Mouse (Mus musculus) macrophage (primary cell): Measurements from ENCODE around the gene Gm5447. TPM values are rescaled to one million over a fixed set of nuclear protein-coding genes. Genes with fewer than 3 reads are reported as not detected.
A peak's percentile ranks its signal among the peaks of the same experiment; 100 is the strongest.

Experiments
- H3K27ac ChIP-seq: fragments of 350-480 bp; formaldehyde crosslinking; 2 replicates; pipeline ENCODE4 v1.9.0; 2021
- H3K36me3 ChIP-seq: fragments of 350-480 bp; formaldehyde crosslinking; 2 replicates; pipeline ENCODE4 v1.9.0; 2021; ENCODE audit errors: inconsistent target
- H3K4me3 ChIP-seq: fragments of 350-480 bp; formaldehyde crosslinking; 2 replicates; pipeline ENCODE4 v1.9.0; 2021; ENCODE audit errors: inconsistent target
- H3K79me2 ChIP-seq: fragments of 350-480 bp; formaldehyde crosslinking; 2 replicates; pipeline ENCODE4 v1.9.0; 2021; ENCODE audit errors: inconsistent target
- WGBS: methylation state at CpG from one replicate; pipeline ENCODE4 v1.1.7; 2026; ENCODE audit warnings: inconsistent platforms; ENCODE audit not compliant: missing documents; 5-methylcytosine and 5-hydroxymethylcytosine counted together
- polyA plus RNA-seq: library from polyadenylated mRNA; stranded (reverse); fragments of 250-400 nt; gene quantifications from 3 replicates; pipeline ENCODE4 v1.2.4, GENCODE M21; 2018; ENCODE audit warnings: inconsistent platforms
- total RNA-seq, 78 experiments: library from RNA; depleted of rRNA; stranded (reverse); fragments of 250-400 nt; gene quantifications; 1 replicate in 9 of 78; 2 replicates in 24 of 78; 3 replicates in 43 of 78; 4 replicates in 2 of 78; pipeline ENCODE4 v1.2.4; 2018; ENCODE audit warnings: inconsistent platforms in 56 of 78

The Gm5447 gene
- total RNA-seq (2018; cell fraction: chromatin; rRNA removed), result under 1 TPM in 2 of 26 experiments, not detected in 24; 0.32 to 0.42 TPM
- not detected for total RNA-seq (2018; cell fraction: cytosol; rRNA removed)
- total RNA-seq (2018; cell fraction: nucleus; rRNA removed), result under 1 TPM in 2 of 26 experiments, not detected in 24; 0.28 to 0.59 TPM
- not detected in 3 replicates for polyA plus RNA-seq

- under 1% methylated on average over 54 of the region's 54 CpGs for whole genome bisulfite sequencing
- peak within 1 kb of the TSS; percentile 22; the same call in 1 of the 2 replicates for H3K27ac ChIP-seq
- H3K36me3 ChIP-seq, result no peaks in the 10 kb centered on the region
- H3K4me3 ChIP-seq, result peak within 1 kb of the TSS; percentile 52
- H3K79me2 ChIP-seq, result peaks cover 49% of the 10 kb centered on the region
These were observed at the start of gene Gm5447, which contains the start of gene Exoc2 for GRCm38 (mm10) chr13:30973501-30974246. Gene Gm5447, plus strand, starts transcription at chr13:30974204. Gene Exoc2, minus strand, starts transcription at chr13:30974093.

- WGBS, result 93% methylated on average over 5 of the region's 6 CpGs
- Histone ChIP-seq H3K4me3 (no peak overlapping the region), H3K79me2 (no peaks in the 10 kb centered on the region), H3K36me3 (peaks cover 17% of the 10 kb centered on the region; the same call in 1 of the 2 replicates), H3K27ac (no peak overlapping the region)
These were observed 49.7 kb upstream of the Gm5447 start for GRCm38 (mm10) chr13:30924269-30924668.

- WGBS, result 96% methylated on average over 2 of the region's 2 CpGs
These were observed 44.9 kb upstream of the Gm5447 start for GRCm38 (mm10) chr13:30929119-30929518.

GRCm38 (mm10) chr13:30931613-30932012 lies 42.4 kb upstream of the Gm5447 start:
- 81% methylated on average over 4 of the region's 4 CpGs for WGBS
- no peak overlapping the region for H3K4me3 ChIP-seq
- no peaks in the 10 kb centered on the region; the same call in 1 of the 2 replicates for H3K79me2 ChIP-seq
- no peak overlapping the region for H3K27ac ChIP-seq
- H3K36me3 ChIP-seq, result peaks cover 14% of the 10 kb centered on the region; the same call in 1 of the 2 replicates

More at GRCm38 (mm10) chr13:30929119-30929518, 44.9 kb upstream of the Gm5447 start:
- H3K36me3 ChIP-seq, result peaks cover 23% of the 10 kb centered on the region; the same call in 1 of the 2 replicates
- no peak overlapping the region for H3K27ac ChIP-seq
- H3K4me3 ChIP-seq, result no peak overlapping the region
- H3K79me2 ChIP-seq, result no peaks in the 10 kb centered on the region; the same call in 1 of the 2 replicates

- 61% methylated on average over 6 of the region's 6 CpGs for WGBS
- Histone ChIP-seq H3K27ac (no peak overlapping the region), H3K79me2 (no peaks in the 10 kb centered on the region; the same call in 1 of the 2 replicates), H3K36me3 (peaks cover 17% of the 10 kb centered on the region; the same call in 1 of the 2 replicates), H3K4me3 (no peak overlapping the region)
These were observed 41.0 kb upstream of the Gm5447 start for GRCm38 (mm10) chr13:30932972-30933371.

GRCm38 (mm10) chr13:30945788-30946187 lies 28.2 kb upstream of the Gm5447 start:
- no peaks in the 10 kb centered on the region; the same call in 1 of the 2 replicates for H3K36me3 ChIP-seq

GRCm38 (mm10) chr13:30947129-30947528 lies 26.9 kb upstream of the Gm5447 start:
- no peak overlapping the region for H3K27ac ChIP-seq
- WGBS, result 92% methylated on average over 15 of the region's 15 CpGs
- H3K36me3 ChIP-seq, result no peaks in the 10 kb centered on the region; the same call in 1 of the 2 replicates

More at GRCm38 (mm10) chr13:30945788-30946187, 28.2 kb upstream of the Gm5447 start:
- Histone ChIP-seq H3K27ac (no peak overlapping the region), H3K4me3 (no peak overlapping the region), H3K79me2 (peaks cover 99% of the 10 kb centered on the region)

GRCm38 (mm10) chr13:30947540-30947939 lies 26.5 kb upstream of the Gm5447 start, which contains the start of gene Hus1b:
Gene Hus1b, minus strand, starts transcription at chr13:30947759.
- H3K79me2 ChIP-seq, result peaks cover 100% of the 10 kb centered on the region
- H3K27ac ChIP-seq, result no peak within 1 kb of the TSS
- no peaks in the 10 kb centered on the region; the same call in 1 of the 2 replicates for H3K36me3 ChIP-seq
- no peak within 1 kb of the TSS for H3K4me3 ChIP-seq
- 96% methylated on average over 11 of the region's 11 CpGs for WGBS

More at GRCm38 (mm10) chr13:30947129-30947528, 26.9 kb upstream of the Gm5447 start:
- H3K79me2 ChIP-seq, result peaks cover 100% of the 10 kb centered on the region
- H3K4me3 ChIP-seq, result no peak overlapping the region

- Histone ChIP-seq H3K79me2 (peaks cover 100% of the 10 kb centered on the region), H3K36me3 (no peaks in the 10 kb centered on the region; the same call in 1 of the 2 replicates), H3K4me3 (no peak overlapping the region), H3K27ac (no peak overlapping the region)
- 75% methylated on average over 9 of the region's 9 CpGs for WGBS
These were observed 24.8 kb upstream of the Gm5447 start for GRCm38 (mm10) chr13:30949181-30949580.

- H3K79me2 ChIP-seq, result peaks cover 100% of the 10 kb centered on the region
- H3K27ac ChIP-seq, result no peak overlapping the region
- 84% methylated on average over 2 of the region's 2 CpGs for WGBS
- no peaks in the 10 kb centered on the region; the same call in 1 of the 2 replicates for H3K36me3 ChIP-seq
- no peak overlapping the region for H3K4me3 ChIP-seq
These were observed 22.0 kb upstream of the Gm5447 start for GRCm38 (mm10) chr13:30952044-30952443.

GRCm38 (mm10) chr13:30953580-30953979 lies 20.4 kb upstream of the Gm5447 start:
- Histone ChIP-seq H3K36me3 (no peaks in the 10 kb centered on the region), H3K27ac (no peak overlapping the region), H3K4me3 (no peak overlapping the region), H3K79me2 (peaks cover 100% of the 10 kb centered on the region)
- 36% methylated on average over 1 of the region's 1 CpGs for WGBS

- 90% methylated on average over 2 of the region's 2 CpGs for WGBS
- H3K27ac ChIP-seq, result no peak overlapping the region
These were observed 13.3 kb upstream of the Gm5447 start for GRCm38 (mm10) chr13:30960714-30961113.

GRCm38 (mm10) chr13:30961932-30962331 lies 12.1 kb upstream of the Gm5447 start:
- no peak overlapping the region for H3K27ac ChIP-seq
- H3K36me3 ChIP-seq, result peaks cover 12% of the 10 kb centered on the region; the same call in 1 of the 2 replicates
- WGBS, result 93% methylated on average over 2 of the region's 2 CpGs

More at GRCm38 (mm10) chr13:30960714-30961113, 13.3 kb upstream of the Gm5447 start:
- Histone ChIP-seq H3K4me3 (no peak overlapping the region), H3K36me3 (peaks cover 12% of the 10 kb centered on the region; the same call in 1 of the 2 replicates), H3K79me2 (peaks cover 100% of the 10 kb centered on the region)

GRCm38 (mm10) chr13:30966507-30966911 lies 7.5 kb upstream of the Gm5447 start:
- H3K4me3 ChIP-seq, result no peak overlapping the region
- H3K79me2 ChIP-seq, result peaks cover 100% of the 10 kb centered on the region
- no peaks in the 10 kb centered on the region for H3K36me3 ChIP-seq
- H3K27ac ChIP-seq, result no peak overlapping the region
- 86% methylated on average over 10 of the region's 10 CpGs for WGBS

More at GRCm38 (mm10) chr13:30961932-30962331, 12.1 kb upstream of the Gm5447 start:
- no peak overlapping the region for H3K4me3 ChIP-seq
- H3K79me2 ChIP-seq, result peaks cover 100% of the 10 kb centered on the region
